Mouse (Mus musculus): ENCODE measurements around the gene B3gnt8.

GRCm38 (mm10) chr7:25623857-25624370 is 2.5 kb upstream of the B3gnt8 start:
- no peak for TF ChIP-seq BHLHE40 (IDR thresholded peaks at IDR 0.05; ENCODE audit: borderline replicate concordance, low read depth, low read length)
- TF ChIP-seq MAX (IDR thresholded peaks at IDR 0.05; ENCODE audit: low read length): no peak
- TF ChIP-seq KAT2A (conservative IDR thresholded peaks at IDR 0.05; ENCODE audit: low read depth, low read length): no peak
- no peak for TF ChIP-seq HCFC1 (IDR thresholded peaks at IDR 0.05; ENCODE audit: low read depth, low read length)
- no peak for TF ChIP-seq NRF1 (IDR thresholded peaks at IDR 0.05; ENCODE audit: insufficient read depth, low read depth, low read length, poor library complexity, severe bottlenecking)
- TF ChIP-seq POLR2AphosphoS2 (IDR thresholded peaks at IDR 0.05; ENCODE audit: low read length): no peak
- no peak for TF ChIP-seq MEF2A (IDR thresholded peaks at IDR 0.05; ENCODE audit: extremely low read depth, insufficient replicate concordance, low read depth, low read length, poor library complexity, severe bottlenecking)
- no peak for TF ChIP-seq CTCF (IDR thresholded peaks at IDR 0.05 in 2 of 3, conservative IDR thresholded peaks at IDR 0.05 in 1 of 3; ENCODE audit: control insufficient read depth in 1 of 3, insufficient read depth in 1 of 3, low read depth in 2 of 3, low read length in 3 of 3, poor library complexity in 1 of 3, severe bottlenecking in 1 of 3)
- TF ChIP-seq POLR2A (IDR thresholded peaks at IDR 0.05; ENCODE audit: control insufficient read depth in 1 of 2, insufficient read depth in 1 of 2, low read depth in 1 of 2, low read length in 2 of 2, poor library complexity in 1 of 2): no peak
- no peak for TF ChIP-seq CHD2 (IDR thresholded peaks at IDR 0.05; ENCODE audit: low read length)
- TF ChIP-seq ZMIZ1 (IDR thresholded peaks at IDR 0.05; ENCODE audit: low read depth, low read length): no peak
- TF ChIP-seq RAD21 (IDR thresholded peaks at IDR 0.05; ENCODE audit: low read depth, low read length): no peak
